Mouse (Mus musculus) regulatory T cell (primary cell): Measurements from ENCODE around the gene Hcar2.

Experiments
- in situ Hi-C: fragments of 300-600 bp; cut with MboI, MseI; formaldehyde crosslinking; loops from one replicate; pipeline ENCODE4 v1.15.1; 2025; ENCODE audit warnings: high pct_unique_total_duplicates

The Hcar2 gene

DNA sequence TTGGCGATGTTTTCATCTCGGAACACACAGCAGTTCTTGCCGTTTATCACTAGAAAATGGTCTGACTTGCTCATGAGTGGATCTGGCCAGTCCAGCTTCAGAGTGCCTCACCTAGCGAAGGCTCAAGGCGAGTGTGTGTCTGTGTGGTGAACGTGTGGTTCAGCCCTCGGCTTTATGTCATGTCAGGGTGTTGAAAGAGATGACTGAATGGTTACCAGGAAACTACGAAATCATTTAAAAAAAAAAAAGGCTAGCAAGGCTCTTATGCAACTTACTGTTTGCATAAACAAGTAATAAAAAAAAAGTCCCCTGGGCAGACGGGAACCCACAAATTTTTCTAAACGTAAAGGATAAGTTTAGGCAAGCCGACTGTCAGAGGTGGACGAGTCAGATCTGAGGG, at the start of gene Hcar2:
TSS of gene Hcar2 (minus strand) at position 135 of the 400 bp plus-strand sequence.
- in situ Hi-C loops, result loop anchor here (10.0 kb wide), 1 partner anchor 869 kb away; no protein-coding TSS in a partner anchor

DNA sequence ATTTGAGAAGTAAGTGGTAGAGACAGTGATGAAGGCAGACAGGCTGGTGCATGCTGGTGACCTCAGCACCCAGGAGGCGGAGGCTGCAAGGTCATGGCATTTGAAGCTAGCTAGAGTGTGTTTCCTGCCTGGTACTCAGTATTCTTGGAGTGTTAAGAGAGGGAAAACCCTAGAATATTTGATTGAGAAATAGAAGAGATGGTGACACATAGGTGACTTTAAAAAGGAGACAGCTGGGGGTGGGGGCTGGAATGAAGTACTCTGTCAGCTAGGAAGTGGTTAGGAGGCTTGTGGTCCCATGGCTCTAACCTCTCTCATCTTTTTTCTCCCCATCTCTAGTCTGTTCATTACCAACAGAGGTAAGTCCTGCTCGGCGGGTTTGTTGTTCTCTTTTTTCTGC, 49.6 kb upstream of the Hcar2 start:
- in situ Hi-C loops, result no loop called here

DNA sequence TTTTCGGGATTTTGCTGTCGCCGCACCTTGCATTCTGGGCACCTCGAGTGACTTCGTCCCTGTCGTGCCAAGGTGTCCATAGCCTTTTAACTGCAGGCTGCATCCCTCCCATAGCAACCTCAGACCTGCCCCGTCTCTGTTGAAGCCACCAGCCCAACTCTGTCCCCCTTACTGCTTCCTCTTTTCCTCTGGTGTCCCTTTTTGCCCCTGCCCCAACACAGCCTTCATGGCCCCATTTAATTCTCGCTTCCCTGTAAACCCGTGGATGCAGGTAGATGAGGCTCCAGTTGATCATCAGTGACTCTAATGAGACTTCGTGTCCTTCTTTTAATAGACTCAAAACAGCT, 42.3 kb upstream of the Hcar2 start:
- in situ Hi-C loops, result no loop called here

DNA sequence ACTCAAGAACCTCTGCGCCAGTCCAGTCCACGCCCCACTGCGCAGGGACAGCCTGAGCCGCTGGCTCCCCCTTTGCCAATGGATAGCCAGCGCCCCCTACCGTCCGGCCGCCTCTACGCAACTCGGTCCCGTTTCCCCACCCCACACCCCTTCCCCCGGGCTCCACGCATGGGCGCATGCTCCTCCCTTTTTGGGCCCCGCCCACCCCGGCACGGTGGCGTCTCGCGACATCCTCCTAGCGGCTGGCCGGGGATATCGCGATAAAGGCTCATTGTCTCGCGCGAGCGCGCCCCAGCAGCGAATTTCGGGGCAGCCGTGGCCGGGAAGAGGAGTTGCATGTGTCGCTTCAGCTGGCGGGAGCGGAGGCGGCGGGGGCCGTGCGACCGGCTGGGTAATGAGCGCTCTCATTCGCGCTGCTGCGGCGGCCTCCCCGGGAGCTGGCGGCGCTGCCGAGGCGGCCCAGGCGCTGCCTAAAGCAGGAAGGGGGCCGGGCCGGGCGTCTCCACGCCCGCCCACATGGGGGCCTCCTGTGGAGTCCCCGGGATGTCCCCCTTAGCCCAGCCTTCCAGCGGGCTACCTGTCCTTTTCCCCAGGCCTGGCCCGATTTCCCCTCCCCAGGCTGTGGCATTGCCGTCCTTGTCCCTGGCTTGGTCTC, 41.8 kb upstream of the Hcar2 start, which contains the start of gene Denr:
TSS of gene Denr (plus strand) at position 200 of the 655 bp plus-strand sequence.
- in situ Hi-C loops, result no loop called here

DNA sequence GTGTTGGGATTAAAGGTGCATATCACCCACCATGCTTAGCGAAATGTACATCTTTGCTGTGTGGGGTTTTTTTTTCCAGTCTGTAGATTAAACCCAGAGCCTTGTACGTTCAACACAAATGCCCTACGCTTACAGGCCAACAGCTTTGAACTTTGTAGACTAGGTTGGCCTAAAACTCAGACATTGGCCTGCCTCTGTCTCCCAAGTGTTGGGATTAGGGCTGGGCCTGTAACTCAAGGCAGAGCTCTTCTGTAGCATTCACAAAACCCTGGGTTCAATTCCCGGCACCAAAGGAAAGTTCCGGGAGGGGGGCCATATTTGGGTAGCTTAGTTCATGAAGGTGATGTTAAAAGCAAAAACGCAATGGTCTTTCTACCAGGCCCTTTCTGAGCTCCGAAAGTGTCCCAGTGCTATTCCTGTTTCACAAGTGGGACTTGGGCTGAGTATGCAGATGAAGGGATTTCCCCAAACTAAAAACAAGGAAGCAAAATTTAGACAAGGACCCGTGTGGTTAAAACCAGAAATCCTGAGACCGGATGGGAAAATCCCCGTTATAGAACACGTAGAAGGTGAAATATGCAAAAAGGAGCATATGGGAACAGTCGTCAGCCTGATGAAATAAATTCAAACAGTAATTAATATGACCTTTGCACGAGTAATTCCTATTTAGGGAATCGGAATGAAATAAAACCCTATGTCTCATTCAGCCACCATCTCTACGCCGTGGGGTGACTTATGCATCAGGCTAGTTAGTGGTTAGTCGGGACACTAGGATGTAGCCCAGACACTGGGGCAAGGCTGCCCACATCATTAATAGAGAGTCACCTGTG, 41.1 kb upstream of the Hcar2 start:
- in situ Hi-C loops, result no loop called here

DNA sequence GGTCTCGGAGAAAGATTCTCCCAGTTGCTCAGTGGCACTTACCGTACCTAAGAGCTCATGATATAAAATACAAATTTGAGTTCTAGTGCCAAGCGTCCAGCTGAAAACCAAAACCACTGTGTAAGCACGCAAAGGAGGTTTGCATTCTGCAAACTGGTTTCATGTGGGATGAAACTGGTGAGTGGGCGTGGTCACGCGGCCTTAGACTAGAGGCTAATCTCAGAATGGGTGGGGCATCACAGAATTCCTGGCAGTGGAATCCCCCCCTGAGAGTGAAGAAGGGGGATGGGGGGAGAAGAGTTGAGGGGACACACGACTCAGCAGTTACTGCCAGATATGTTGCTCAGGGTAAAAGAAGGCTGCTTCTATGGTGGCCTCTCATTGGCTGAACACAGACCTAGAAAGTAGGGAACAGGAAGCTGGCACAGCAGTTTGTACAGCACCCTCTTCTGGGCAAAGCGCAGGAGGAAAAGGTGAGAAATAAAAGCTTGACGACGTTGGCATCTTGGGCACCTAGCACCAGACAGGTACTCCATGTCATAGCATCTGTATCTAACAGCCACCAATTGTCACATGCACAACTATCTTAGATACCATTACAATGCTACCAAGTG, 38.9 kb upstream of the Hcar2 start:
- in situ Hi-C loops, result loop anchor here (5.0 kb wide), 1 partner anchor 67 kb away; no protein-coding TSS in a partner anchor

DNA sequence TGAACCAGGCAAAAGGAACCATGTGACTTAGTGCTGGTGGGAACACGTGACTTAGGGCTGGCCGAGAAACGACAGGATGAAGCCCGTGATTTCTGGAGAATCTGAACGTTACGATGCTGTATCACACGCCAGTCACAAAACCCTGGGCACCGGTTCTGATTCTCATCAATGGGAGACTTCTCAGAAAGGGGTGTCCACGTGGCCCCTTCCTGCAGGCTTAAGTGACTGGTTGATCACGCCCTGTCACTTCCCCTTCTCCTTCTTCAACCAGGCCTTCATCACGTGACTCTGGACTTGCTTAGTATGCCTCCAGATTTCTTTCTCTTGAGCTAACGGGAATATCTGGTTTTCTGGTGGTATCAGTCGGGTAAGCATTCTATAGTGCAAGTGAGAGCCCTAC, 32.1 kb upstream of the Hcar2 start:
- in situ Hi-C loops, result no loop called here

DNA sequence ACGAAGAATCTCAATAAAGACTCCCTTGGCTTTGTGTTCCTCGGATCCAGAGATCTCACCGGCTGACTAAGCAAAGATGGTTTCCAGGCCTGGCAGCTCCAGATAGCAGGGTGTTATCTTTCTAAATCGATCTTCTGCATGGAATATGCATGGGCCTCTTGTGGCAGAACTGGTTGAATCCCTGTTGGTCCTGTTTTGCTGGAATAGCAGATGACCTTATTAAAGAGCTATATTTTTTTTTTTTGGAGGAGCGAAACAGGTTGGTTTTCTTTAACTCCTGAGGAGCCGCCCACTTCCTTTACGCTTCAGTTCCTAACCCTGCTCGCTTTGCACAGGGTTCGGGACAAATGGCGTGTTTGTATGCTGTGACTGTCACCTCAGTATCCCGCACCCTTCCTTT, 31.1 kb upstream of the Hcar2 start:
- in situ Hi-C loops, result no loop called here

DNA sequence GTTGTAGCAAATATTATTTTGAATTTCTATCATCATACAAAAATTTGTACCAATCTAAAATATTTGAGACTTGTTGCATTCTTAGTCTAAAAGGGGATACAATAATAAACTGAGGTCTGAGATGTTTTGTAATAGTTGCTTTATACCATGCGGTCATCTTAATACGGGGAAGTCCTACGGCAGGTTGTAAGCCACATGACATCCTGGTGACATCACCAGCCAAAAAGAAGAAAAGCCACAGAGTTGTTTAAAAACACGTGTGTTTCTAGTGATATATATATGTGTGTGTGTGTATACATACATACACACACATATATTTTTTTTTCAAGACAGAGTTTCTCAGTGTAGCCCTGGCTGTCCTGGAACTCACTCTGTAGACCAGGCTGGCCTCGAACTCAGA, 28.2 kb upstream of the Hcar2 start:
- in situ Hi-C loops, result no loop called here

DNA sequence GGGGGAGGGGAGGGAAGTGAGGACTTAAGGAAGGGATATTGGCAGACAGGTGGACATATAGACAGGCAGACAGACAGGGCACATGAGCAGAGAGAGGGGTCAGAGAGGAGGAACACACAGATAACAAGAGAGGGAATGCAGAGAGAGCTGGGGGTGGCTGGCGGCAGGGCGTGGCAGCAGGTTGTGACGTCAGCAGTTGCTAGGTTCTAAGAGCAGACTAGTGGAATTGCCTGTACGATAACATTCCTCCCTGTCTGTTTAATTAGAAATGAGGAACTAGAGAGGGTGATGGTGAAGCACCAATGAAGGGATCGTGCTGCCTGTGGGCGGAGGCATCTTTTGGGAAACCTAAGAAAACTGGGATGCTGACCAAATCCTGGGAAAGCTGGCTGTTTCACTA, 26.4 kb upstream of the Hcar2 start:
- in situ Hi-C loops, result no loop called here

DNA sequence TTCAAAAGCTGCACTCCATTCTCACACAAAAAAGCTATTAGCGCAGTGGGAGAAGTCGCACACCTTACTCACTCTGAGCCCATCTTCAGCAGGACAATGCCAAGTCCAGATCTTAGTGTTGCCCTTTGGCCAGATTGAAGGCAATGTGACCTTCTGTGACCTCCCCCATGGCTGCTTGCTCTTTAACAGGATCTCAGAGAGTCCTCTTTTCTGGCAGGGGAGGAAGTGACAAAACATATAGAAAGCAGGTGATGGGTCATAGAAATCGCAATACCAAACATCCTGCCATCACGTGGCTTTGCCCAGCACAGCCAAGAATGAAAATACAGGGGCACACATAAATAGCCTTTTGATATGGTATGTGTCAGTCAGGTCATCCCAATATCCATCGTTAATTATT, 25.7 kb upstream of the Hcar2 start:
- in situ Hi-C loops, result no loop called here

DNA sequence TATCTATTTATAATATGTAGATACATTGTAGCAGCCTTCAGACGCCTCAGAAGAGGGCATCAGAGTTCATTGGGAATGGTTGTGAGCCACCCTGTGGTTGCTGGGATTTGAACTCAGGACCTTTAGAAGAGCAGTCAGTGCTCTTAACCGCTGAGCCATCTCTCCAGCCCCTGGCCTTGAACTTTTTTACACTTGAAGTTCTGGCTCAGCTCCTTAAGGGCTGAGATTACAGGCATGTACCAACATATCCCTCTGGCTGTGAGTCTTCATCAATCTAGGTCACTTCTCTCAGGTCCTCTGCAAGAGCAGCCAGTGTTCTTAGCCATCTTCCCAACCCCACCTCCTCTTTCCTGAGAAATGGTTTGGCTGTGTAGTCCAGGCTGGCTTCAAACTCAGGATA, 25.0 kb upstream of the Hcar2 start:
- in situ Hi-C loops, result no loop called here

DNA sequence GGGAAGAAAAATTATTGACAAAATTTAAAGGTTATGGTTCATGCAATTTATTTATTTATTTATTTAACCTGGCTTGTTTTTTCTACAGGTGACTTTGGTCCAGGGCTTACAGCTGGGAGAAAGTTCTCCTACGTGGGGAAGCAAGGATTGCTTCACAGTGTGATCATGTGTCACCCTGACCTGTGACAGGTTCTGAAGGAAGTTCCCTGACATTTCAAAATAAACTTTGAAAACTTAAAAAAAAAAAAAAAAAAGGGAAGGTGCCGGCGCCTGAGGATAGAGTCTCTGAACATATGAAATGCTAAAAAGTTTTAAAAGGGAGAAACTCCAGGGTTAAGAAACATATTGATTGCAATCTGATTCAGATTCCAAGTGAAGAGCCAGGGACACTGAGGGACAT, 21.1 kb upstream of the Hcar2 start:
- in situ Hi-C loops, result no loop called here

DNA sequence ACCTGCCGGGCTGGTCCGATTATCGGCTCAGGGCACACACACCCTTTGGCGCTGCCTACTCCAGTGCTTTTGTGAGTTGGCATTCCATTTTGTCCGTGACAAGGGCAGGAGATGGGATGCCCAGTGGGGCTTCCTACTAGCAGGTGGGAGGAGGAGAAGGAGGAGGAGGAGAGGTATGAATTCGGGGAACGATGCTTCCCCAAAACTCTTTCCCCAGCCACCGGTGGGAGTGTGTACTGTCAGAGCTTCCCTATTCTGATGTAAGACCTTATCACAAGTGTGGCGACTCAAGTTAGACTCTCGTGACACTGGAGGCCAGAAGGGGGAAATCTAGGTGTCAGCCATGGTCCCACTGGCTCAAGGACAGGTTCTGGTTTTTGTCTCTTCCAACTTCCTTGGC, 19.0 kb upstream of the Hcar2 start:
- in situ Hi-C loops, result no loop called here

DNA sequence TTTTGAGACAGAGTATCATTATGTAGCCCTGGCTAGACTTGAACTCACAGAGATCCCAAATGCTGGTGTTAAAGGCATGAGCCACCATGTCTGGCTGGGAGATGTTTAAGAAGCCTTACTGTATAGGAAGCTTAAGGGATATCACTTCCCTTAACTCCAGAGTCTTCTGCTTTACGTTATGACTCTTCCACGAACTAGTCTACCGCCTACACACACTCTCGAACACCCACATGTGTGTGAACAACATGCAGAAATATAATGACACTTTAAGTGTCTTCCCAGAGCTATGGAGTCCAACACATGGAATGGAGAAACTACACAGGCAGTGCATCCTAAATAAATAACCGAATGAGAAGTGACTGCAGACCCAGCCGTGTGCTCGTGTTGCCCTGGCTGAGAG, 18.6 kb upstream of the Hcar2 start:
- in situ Hi-C loops, result no loop called here

DNA sequence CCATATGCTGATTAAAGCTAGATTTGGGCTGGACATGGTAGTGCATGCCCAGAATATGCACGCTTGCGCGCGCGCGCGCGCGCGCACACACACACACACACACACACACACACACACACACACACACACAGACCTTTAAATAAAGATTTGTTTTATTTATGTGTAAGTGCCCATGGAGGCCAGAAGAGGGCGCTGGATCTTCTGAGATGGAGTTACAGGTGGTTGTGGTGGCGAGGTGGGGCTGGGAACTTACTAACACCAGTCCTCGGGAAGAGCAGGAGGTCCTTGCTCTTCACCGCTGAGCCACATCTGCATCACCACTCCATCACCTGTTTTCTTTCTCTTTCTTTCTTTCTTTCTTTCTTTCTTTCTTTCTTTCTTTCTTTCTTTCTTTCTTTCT, 15.5 kb upstream of the Hcar2 start:
- in situ Hi-C loops, result no loop called here

DNA sequence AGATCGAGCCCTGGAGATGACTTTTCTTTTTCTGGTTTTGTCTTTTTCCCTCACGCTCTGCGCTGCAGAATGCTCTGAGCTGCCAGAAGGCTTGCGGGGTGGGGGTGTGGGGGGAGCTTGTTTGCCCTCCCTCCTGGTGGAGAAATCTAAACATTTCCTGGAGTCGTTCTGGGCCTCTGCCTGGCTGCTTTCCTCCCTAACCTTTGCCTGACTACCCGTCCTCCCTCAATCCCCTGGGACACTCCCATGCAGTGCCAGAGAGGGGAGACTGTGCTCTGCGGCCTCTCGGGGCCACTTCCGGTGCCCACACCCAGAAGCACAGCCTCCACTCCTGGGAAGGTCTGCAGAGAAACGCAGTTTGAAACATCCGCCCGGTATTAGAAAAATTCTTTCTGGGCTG, 14.6 kb upstream of the Hcar2 start, which contains the start of gene Hcar1:
TSS of gene Hcar1 (minus strand) at position 93 of the 400 bp plus-strand sequence.
- in situ Hi-C loops, result no loop called here

DNA sequence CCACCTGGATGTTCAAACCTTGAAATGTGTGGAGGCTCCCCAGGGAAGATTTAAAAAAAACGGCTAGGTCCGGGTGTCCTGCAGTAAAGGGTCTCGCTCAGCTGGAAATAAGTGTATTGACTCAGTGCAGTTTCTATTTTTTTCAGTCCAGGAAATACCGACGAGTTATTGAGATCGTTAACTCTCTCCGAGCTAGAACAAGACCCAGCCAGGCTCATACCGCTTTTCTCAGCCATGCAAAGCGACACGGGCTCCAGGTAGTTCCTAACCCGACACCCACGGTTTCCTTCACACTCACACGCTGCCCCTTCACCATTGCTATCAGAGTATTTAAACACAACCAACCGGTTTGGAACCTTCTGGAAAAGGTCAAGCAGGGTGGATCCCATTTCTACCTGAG, 12.8 kb upstream of the Hcar2 start:
- in situ Hi-C loops, result no loop called here

DNA sequence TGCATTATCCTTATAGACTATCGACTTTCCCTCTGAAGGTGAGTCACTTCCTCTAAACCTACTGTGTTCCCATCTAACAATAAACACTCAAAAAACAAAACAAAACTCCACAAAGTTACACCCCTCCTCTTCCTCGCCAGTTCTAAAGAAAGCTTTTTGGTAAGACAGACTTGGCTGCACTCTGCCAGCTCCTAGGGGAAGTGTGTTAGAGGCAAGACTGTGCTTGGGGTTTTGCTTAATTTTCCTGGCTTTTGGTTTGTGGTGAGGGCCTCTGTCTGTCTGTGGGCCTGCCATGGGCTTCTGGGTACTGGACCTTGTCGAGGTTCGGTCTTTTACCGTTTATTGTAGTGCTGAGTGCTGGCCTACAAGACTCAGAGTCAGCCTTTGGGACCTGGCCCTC, 8.9 kb upstream of the Hcar2 start:
- in situ Hi-C loops, result no loop called here

DNA sequence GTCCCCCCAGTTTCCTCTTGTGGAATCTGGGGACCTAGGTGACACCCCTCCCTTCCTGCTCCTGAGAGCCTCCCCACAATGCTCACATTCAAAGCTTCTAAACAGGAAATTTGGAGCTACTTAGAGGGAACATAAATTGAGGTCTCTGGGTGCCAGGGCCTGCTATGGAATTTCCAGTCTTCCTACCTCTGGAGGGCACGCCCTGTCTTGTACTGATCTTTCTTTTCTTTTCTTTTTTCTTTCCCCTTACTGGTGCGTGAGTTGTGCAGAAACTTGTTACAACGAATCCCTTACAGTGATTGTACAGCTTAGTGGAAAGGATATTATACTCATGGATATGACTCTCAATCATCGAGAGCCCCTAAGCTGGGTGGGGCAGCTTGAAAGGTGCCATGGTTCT, 4.3 kb upstream of the Hcar2 start:
- in situ Hi-C loops, result loop anchor here (10.0 kb wide), 1 partner anchor 865 kb away; no protein-coding TSS in a partner anchor

DNA sequence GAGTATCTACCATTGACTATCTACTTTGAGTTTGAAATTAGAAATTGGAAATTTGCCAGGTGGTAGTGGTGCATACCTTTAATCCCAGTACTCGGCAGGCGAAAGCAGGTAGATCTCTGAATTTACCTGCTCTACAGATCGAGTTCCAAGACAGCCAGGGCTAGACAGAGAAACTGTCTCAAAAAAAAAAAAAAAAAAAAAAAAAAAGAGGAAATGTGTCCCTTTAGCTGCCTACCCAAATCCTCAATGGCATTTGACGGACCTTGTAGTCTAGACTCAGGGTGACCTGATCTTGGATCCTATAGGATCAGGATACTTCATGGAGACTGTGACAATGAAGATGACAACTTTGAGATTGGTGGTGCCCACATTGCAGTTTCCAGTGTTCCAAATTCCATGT, 1.2 kb upstream of the Hcar2 start:
- in situ Hi-C loops, result loop anchor here (10.0 kb wide), 1 partner anchor 868 kb away; no protein-coding TSS in a partner anchor

DNA sequence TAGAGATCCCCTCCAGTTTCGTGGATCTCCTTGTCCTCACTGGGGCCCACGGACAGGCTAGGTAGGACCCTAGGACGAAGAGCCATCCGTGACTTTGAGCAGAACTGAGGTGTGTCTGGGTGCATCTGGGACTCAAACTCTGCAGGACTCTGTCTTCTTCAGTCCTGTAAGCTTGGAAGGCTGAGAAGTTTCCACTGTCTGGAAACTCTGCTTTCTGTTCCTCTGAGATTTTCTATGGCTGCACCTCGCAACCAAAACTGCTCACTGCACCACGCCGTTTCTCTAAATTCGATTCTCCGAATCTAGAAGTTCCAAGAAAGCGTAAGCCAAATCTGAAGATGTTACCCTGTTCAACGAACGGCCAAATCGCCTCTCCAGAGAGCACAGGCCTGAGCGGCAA, 1.4 kb downstream of the Hcar2 start:
- in situ Hi-C loops, result loop anchor here (10.0 kb wide), 1 partner anchor 871 kb away; no protein-coding TSS in a partner anchor
